Comparison of ENCODE assay signal across 9 mouse cellular contexts in genomic region chr17:36231318-36231717, GRCm38 (mm10). TPM values are rescaled to one million over a fixed set of nuclear protein-coding genes. Genes with fewer than 3 reads are reported as not detected.
DNase-seq lines count a peak whose midpoint lies in the region; ATAC-seq and TF ChIP-seq lines count a peak whose summit lies in the region.
"Had no signal": no experiment of that assay in that cellular context is flagged by ENCODE, and none has a peak within 500 bp of the region (broad histone marks: within the 10 kb centered on the region; RNA-seq: fewer than 3 reads in every experiment).

No protein-coding gene starts in this region.

- POLR2A ChIA-PET in Patski (lab: Charles Lee): interaction anchor here (1.6 kb wide), 1 partner anchor 12 kb away, joined by 4 read pairs; no protein-coding TSS in a partner anchor

- H3K4me1 ChIP-seq in kidney, adult 2 months (ENCODE audit: control insufficient read depth, insufficient read depth, low read length): no peaks in the 10 kb centered on the region
- no peaks in the 10 kb centered on the region for H3K4me1 ChIP-seq in kidney, embryonic 15.5 days
- H3K4me1 ChIP-seq in liver, adult 2 months (ENCODE audit: control insufficient read depth, insufficient read depth, low read length): no peaks in the 10 kb centered on the region

- no peak overlapping the region for H3K4me3 ChIP-seq in kidney, adult 2 months (ENCODE audit: insufficient read depth, low read depth, low read length)
- H3K4me3 ChIP-seq in kidney, embryonic 15.5 days (replicated peaks): no peak overlapping the region
- H3K4me3 ChIP-seq in liver, adult 2 months (ENCODE audit: insufficient read depth, low read depth, low read length): no peak overlapping the region

- no peak for TF ChIP-seq POLR2A in kidney, adult 2 months (IDR thresholded peaks at IDR 0.05; ENCODE audit: low read depth, low read length)
- no peak for TF ChIP-seq POLR2A in liver, adult 2 months (IDR thresholded peaks at IDR 0.05; ENCODE audit: extremely low read depth, insufficient read depth, low read length)

- H3K36me3 ChIP-seq in kidney, adult 2 months (ENCODE audit: control insufficient read depth, insufficient read depth, low read length): no peaks in the 10 kb centered on the region
- H3K36me3 ChIP-seq in kidney, embryonic 15.5 days: no peaks in the 10 kb centered on the region
- H3K36me3 ChIP-seq in liver, adult 2 months (ENCODE audit: control insufficient read depth, insufficient read depth, low read length): no peaks in the 10 kb centered on the region

- in situ Hi-C loops in Patski (cut with MboI; ENCODE audit: low pct_unique_long_range_greater_than_20kb): no loop called here

- DNase-seq in kidney, adult 2 months: peak; percentile 70
- peak; percentile 94 for DNase-seq in Patski (ENCODE audit: low read depth, low spot score)
- DNase-seq in cerebellum, postnatal 36 days: peak; percentile 41 to 65
- peak; percentile 72 to 81 for DNase-seq in heart, postnatal 10 days
- peak; percentile 56 for DNase-seq in liver, adult 2 months (ENCODE audit: extremely low read depth, low read depth, low spot score)
- DNase-seq in right cerebral cortex, postnatal 14 days: peak; percentile 73
- DNase-seq in urinary bladder, postnatal 14 days (ENCODE audit: low spot score): peak; percentile 71

- intact Hi-C loops in heart, postnatal 10 days (cut with DNase I): no loop called here

- WGBS in kidney, adult 2 months: 14% methylated on average over 36 of the region's 36 CpGs
- 8% methylated on average over 35 of the region's 36 CpGs for WGBS in kidney, embryonic 15.5 days
- WGBS in liver, adult 2 months: 5% methylated on average over 36 of the region's 36 CpGs

- CTCF ChIA-PET in Patski (lab: Charles Lee): interaction anchor here (1.3 kb wide), 1 partner anchor 26 kb away, joined by 4 read pairs; the partner anchor contains the start of gene Rpp21

- H3K79me2 ChIP-seq in liver, adult 2 months (ENCODE audit: control insufficient read depth, insufficient read depth, low read length): no peaks in the 10 kb centered on the region

- TF ChIP-seq CTCF in kidney, adult 2 months (conservative IDR thresholded peaks at IDR 0.05; ENCODE audit: insufficient read depth, insufficient read length, low read depth, low read length): peak; percentile 62
- no peak for TF ChIP-seq CTCF in Patski (IDR thresholded peaks at IDR 0.05)
- TF ChIP-seq CTCF in liver, adult 2 months (IDR thresholded peaks at IDR 0.05; ENCODE audit: low read depth, low read length): peak; percentile 76

- no peaks in the 10 kb centered on the region for H3K27me3 ChIP-seq in kidney, adult 2 months (replicated peaks; ENCODE audit: control insufficient read depth, insufficient read depth, low read length)
- H3K27me3 ChIP-seq in kidney, embryonic 15.5 days: peaks cover 6% of the 10 kb centered on the region
- H3K27me3 ChIP-seq in Patski: peaks cover 18% of the 10 kb centered on the region
- H3K27me3 ChIP-seq in liver, adult 2 months (ENCODE audit: control insufficient read depth, insufficient read depth, low read length): no peaks in the 10 kb centered on the region

- H3K27ac ChIP-seq in kidney, adult 2 months (ENCODE audit: insufficient read depth, low read depth, low read length): no peak overlapping the region
- no peak overlapping the region for H3K27ac ChIP-seq in kidney, embryonic 15.5 days
- H3K27ac ChIP-seq in liver, adult 2 months (replicated peaks; ENCODE audit: insufficient read depth, low read depth, low read length): no peak overlapping the region

- H3K4me2 ChIP-seq in kidney, embryonic 15.5 days: no peak overlapping the region

- H3K9ac ChIP-seq in kidney, embryonic 15.5 days: no peak overlapping the region
- no peak overlapping the region for H3K9ac ChIP-seq in liver, adult 2 months (ENCODE audit: low read depth, low read length)

- ATAC-seq in kidney, embryonic 15.5 days (replicated peaks; ENCODE audit: low FRiP score): no peak
- ATAC-seq in Patski: no peak

- H3K9me3 ChIP-seq in kidney, embryonic 15.5 days (replicated peaks): no peaks in the 10 kb centered on the region

RNA-seq across cellular contexts. Expression of gene Rpp21, which starts 26.6 kb away (rescaled TPM):
- 101 and 122 TPM in 2 replicates for polyA plus RNA-seq in kidney, adult 2 months (2012; rRNA removed)
- 107 and 113 TPM in 2 replicates for polyA plus RNA-seq in kidney, embryonic 15.5 days (2015; fragmentation: Nextera tagmentation; extraction: Ambion mirVana)
- polyA plus RNA-seq in Patski (2021): 41.5 TPM
- total RNA-seq in heart, postnatal 10 days (2021): 10 to 100 TPM; 33.4 to 34.7 TPM
- total RNA-seq in liver, adult 2 months (2014; rRNA removed): 10.6 and 16.4 TPM in 2 replicates
- polyA plus RNA-seq in liver, adult 2 months (2012; rRNA removed): 42.7 and 43.6 TPM in 2 replicates

RNA-seq across cellular contexts. Expression of gene Trim39, which starts 40.7 kb away (rescaled TPM):
- 11.1 and 11.4 TPM in 2 replicates for polyA plus RNA-seq in kidney, adult 2 months (2012; rRNA removed)
- 16.4 and 19.5 TPM in 2 replicates for polyA plus RNA-seq in kidney, embryonic 15.5 days (2015; fragmentation: Nextera tagmentation; extraction: Ambion mirVana)
- polyA plus RNA-seq in Patski (2021): 21.0 TPM
- 1 to 10 TPM; 7.8 to 8.0 TPM for total RNA-seq in heart, postnatal 10 days (2021)
- total RNA-seq in liver, adult 2 months (2014; rRNA removed): 4.8 and 5.0 TPM in 2 replicates
- 5.3 and 8.0 TPM in 2 replicates for polyA plus RNA-seq in liver, adult 2 months (2012; rRNA removed)

RNA-seq across cellular contexts. Expression of gene H2-T3, which starts 41.2 kb away (rescaled TPM):
- polyA plus RNA-seq in kidney, adult 2 months (2012; rRNA removed): not detected in 2 replicates
- polyA plus RNA-seq in kidney, embryonic 15.5 days (2015; fragmentation: Nextera tagmentation; extraction: Ambion mirVana): not detected in 2 replicates
- polyA plus RNA-seq in Patski (2021): not detected
- under 1 TPM in 1 of 2 experiments, not detected in 1; 0.34 TPM for total RNA-seq in heart, postnatal 10 days (2021)
- total RNA-seq in liver, adult 2 months (2014; rRNA removed): not detected in 2 replicates
- not detected in 2 replicates for polyA plus RNA-seq in liver, adult 2 months (2012; rRNA removed)

RNA-seq across cellular contexts. Expression of gene H2-M10.2, which starts 55.0 kb away (rescaled TPM):
- not detected in 2 replicates for polyA plus RNA-seq in kidney, adult 2 months (2012; rRNA removed)
- 0.14 TPM in 1 of 2 replicates, not detected in the other for polyA plus RNA-seq in kidney, embryonic 15.5 days (2015; fragmentation: Nextera tagmentation; extraction: Ambion mirVana)
- polyA plus RNA-seq in Patski (2021): 0.06 TPM
- total RNA-seq in heart, postnatal 10 days (2021): not detected
- not detected in 2 replicates for total RNA-seq in liver, adult 2 months (2014; rRNA removed)
- polyA plus RNA-seq in liver, adult 2 months (2012; rRNA removed): not detected in 2 replicates
- total RNA-seq: hematopoietic stem cell, adult 5-6 weeks had no signal
